Mouse (Mus musculus) small intestine, adult 2 months (tissue): Measurements from ENCODE around the gene Cyp2s1.

Source experiments
- CTCF ChIP-seq: fragments of 200-500 bp; IDR thresholded peaks from 2 replicates; pipeline ENCODE4 v1.5.1; 2012; ENCODE audit warnings: low read depth, mild to moderate bottlenecking, control low read depth, inconsistent platforms, low read length, moderate library complexity, mixed read lengths; ENCODE audit not compliant: insufficient replicate concordance, insufficient read length; ENCODE audit errors: extremely low read depth
- POLR2A ChIP-seq: fragments of 200-500 bp; IDR thresholded peaks from 2 replicates; pipeline ENCODE4 v1.6.1; 2012; ENCODE audit warnings: low read depth, mild to moderate bottlenecking, control low read depth, inconsistent platforms, low read length, moderate library complexity

DNA sequence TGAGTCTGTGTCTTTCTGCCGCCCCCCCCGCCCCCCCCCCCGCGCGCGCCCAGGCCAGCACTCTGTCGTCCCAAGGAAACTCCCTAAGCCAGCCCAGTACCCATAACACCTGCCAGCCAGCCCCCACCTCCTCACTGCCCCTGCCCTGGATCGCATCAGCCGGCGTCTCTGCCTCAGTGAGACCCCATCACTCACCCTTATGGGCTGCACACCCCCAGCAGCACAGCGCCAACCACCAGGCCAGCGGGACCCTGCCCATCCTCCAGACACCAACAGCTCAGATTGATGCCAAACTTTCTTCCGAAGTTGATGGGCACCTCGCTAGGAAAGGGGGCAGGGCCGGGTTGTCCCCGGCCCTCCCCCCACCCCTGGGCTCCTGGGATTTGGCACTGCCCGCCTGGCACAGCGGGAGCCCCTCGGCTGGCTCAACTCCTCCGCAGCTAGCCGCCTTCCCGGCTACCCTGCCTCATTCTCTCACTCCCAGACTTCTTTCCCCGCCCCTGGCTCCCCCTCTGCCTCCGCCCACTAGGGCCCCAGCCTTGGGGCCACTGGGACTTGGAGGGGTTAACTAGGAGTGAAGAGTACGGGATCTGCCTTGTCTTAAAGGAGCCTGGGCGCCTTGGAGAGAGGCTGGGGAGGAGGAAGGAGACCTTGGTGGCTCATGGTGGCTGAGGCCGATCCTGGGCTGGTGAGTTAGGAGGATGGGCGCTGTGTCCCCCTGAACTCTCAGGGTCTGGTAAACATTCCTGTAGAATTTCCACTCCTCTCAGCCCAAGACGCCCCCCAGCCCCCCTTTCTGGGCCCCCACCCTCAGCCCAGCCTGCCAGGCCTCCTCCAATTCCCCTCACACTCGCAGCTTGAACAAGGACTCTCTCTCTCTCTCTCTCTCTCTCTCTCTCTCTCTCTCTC lies 28.2 kb downstream of the Cyp2s1 start, which contains the start of gene Axl:
- TF ChIP-seq CTCF, result no peak
- no peak; the same call in 1 of the 2 replicates for TF ChIP-seq POLR2A
